Mouse (Mus musculus): ENCODE data around the gene Anapc2. TPM values are rescaled to one million over a fixed set of nuclear protein-coding genes. Genes with fewer than 3 reads are reported as not detected.

Gene Anapc2
- total RNA-seq, 1 experiment from 2014 or later, result 39.0 TPM

DNA sequence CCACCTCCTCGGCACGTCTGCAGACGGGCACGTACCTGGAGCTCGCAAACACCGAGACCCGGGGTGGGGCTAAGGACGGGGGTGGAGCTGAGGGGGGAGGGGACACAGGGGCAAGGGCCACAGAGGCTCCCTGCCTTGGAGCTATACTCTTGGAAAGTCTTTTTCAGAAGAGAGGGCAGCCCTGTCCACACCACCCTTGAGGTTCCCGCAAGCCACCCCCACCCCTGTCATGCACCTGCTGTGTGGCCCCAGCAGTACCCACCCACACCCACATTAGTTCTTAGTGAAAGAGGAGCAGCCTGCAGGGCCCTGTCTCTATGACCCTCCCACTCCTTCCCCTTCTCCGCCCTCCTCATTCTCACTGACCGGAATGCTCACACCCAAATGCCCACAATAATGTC, 39.2 kb downstream of the Anapc2 start:
- no peak for ATAC-seq (replicated peaks in 1 of 2; ENCODE audit: insufficient read depth in 1 of 2, low FRiP score in 2 of 2, low TSS enrichment in 1 of 2, low read depth in 1 of 2, poor library complexity in 2 of 2, severe bottlenecking in 2 of 2)

- ATAC-seq (replicated peaks in 1 of 2; ENCODE audit: insufficient read depth in 1 of 2, low FRiP score in 2 of 2, low TSS enrichment in 1 of 2, low read depth in 1 of 2, poor library complexity in 2 of 2, severe bottlenecking in 2 of 2), result peak in 1 of 2 experiments; percentile 54; a peak in 2 of 4 replicates
These were observed 46.1 kb downstream of the Anapc2 start for GRCm38 (mm10) chr2:25318119-25318966.

DNA sequence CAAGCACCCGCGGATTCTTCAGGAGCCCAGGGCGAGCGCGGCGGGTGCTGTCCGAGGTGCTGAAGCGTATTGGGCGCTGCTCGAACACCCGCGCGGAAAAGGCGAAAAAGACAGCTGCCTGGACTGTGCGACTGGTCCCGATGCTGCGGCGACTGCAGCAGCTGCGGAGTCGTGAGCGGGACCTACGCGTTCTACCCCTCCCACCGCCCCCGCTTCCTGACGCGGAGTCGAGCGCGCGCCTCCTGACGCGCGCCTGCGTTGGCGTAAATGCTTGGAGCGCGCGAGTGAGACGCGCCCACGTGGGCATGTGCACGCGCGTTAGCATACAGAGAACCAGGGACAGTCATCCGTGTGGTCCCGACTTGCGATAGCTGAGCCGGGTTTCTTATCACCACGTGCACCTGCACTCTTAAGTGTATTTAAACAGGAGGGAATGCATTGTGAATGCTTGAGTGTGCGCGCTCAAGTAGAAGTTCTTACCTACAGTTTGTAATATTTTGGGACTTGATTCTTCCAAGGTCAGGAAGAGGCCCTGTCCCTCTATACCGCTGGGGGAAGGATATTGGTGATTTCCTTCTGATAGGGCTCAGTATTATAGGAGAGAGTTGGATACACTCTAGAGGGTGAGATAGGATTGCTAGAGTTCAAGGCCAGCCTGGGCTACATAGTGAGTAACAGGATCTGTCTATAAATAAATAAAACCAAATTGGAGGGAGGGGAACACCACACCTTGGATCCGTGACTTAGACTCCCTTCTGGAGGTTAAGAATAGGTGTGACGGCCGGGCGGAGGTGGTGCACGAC, 46.9 kb downstream of the Anapc2 start, which contains the start of gene Grin1:
Gene Grin1, minus strand, starts transcription at position 217 of the 803 bp plus-strand sequence.
- ATAC-seq (replicated peaks in 1 of 2; ENCODE audit: insufficient read depth in 1 of 2, low FRiP score in 2 of 2, low TSS enrichment in 1 of 2, low read depth in 1 of 2, poor library complexity in 2 of 2, severe bottlenecking in 2 of 2), result peak in 1 of 2 experiments; percentile 77; a peak in 3 of 4 replicates

DNA sequence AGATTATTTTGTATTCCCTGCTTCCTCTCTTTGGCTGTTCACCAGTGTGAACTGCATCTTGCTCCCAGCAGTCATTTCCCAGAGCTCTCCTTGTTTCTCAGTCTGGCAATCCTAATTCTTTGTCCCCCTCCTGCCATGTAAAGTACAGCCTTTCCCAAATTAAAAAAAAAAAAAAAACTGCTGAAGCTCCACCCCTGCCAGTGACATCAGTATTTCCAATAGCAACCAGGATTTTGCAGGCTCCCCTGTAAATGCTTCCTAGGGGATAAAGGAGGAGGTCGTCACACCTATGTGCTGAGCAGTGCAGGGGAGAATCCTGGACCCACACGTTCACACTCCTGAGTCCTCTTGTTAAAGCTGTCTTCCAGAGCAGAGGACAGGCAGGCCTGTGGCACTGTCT, 47.8 kb downstream of the Anapc2 start:
- ATAC-seq (replicated peaks in 1 of 2; ENCODE audit: insufficient read depth in 1 of 2, low FRiP score in 2 of 2, low TSS enrichment in 1 of 2, low read depth in 1 of 2, poor library complexity in 2 of 2, severe bottlenecking in 2 of 2), result no peak

- ATAC-seq (replicated peaks in 1 of 2; ENCODE audit: insufficient read depth in 1 of 2, low FRiP score in 2 of 2, low TSS enrichment in 1 of 2, low read depth in 1 of 2, poor library complexity in 2 of 2, severe bottlenecking in 2 of 2), result no peak
These were observed 53.8 kb downstream of the Anapc2 start for GRCm38 (mm10) chr2:25326036-25326435.

DNA sequence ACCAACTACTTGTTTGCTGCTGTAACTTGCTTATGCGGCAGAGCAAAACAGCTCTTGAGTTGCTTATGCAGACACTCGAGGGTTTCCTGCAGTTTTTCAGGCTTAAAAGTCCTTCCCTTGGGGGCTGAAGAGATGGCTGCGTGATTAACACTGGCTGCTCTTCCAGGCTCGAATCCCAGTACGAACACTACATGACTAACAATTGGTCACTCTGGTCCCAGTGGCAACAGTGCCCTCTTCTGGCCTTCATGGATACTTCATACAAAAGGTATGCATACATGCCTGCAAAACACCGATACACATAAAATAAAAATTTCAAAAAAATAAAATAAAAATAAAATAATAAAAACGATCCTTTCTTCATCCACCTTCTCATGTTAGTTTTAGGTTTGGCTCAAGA, 56.2 kb downstream of the Anapc2 start:
- no peak for ATAC-seq (replicated peaks in 1 of 2; ENCODE audit: insufficient read depth in 1 of 2, low FRiP score in 2 of 2, low TSS enrichment in 1 of 2, low read depth in 1 of 2, poor library complexity in 2 of 2, severe bottlenecking in 2 of 2)

DNA sequence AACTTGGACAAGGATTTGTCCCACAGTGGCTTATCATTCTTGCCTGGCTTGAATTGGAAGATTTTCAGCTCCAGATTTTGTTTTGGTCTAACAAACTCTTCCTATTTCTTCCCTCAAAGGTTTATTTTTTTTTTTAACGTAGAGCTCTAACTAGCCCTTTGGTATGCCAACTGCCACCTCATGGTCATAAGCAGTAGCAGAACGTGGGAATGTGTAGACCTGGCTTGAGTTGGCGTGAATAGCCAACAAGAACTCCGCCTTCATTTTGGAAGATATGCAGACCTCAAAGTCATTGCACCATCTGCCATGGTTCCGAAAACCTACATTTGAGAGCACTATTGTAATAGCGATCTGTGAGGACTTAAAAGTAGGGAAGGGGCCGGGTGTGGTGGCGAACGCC, 59.2 kb downstream of the Anapc2 start:
- no peak for ATAC-seq (replicated peaks in 1 of 2; ENCODE audit: insufficient read depth in 1 of 2, low FRiP score in 2 of 2, low TSS enrichment in 1 of 2, low read depth in 1 of 2, poor library complexity in 2 of 2, severe bottlenecking in 2 of 2)

DNA sequence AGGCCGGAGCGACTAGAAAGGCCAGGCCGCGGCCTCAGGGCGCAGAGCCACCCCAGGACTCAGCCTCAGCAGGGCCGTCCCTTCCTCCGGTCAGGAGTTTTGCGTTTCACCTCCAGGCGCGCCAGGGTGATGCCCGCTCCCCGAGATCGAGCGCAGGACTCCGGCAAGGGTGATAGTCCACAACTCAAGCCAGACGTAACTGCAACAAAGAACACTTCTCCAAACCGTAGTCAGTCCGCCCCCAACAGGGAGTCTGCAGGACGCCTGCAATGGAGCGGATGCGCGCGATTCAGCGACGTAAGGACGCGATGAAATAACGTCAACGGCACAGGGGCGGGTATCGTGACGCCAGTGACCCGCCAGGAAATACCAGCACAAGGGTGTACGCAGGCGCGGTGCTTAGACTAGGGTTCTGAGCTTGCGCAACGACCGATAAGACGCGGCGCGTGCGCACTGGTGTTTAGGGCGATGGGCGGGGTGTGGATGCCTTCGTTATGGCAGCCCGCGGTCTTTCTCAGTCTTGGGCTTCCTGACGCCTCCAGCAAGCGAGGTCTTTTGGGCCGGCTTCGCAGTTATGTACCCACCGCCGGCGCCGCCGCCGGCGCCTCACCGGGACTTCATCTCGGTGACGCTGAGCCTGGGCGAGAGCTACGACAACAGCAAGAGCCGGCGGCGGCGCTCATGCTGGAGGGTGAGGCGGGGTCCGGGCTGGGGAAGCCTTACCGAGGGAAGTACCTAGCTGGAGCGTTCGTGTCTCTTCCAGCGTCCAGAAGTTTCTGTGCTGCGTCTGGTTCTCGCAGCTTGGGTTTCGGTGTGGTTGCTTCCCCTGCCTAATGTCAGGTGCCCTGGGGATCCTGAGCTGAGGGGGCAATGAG, 60.2 kb downstream of the Anapc2 start, which contains the start of gene Man1b1:
Gene Man1b1, plus strand, starts transcription at position 53 of the 875 bp plus-strand sequence.
- peak; percentile 97 to 99 for ATAC-seq (replicated peaks in 1 of 2; ENCODE audit: insufficient read depth in 1 of 2, low FRiP score in 2 of 2, low TSS enrichment in 1 of 2, low read depth in 1 of 2, poor library complexity in 2 of 2, severe bottlenecking in 2 of 2)

DNA sequence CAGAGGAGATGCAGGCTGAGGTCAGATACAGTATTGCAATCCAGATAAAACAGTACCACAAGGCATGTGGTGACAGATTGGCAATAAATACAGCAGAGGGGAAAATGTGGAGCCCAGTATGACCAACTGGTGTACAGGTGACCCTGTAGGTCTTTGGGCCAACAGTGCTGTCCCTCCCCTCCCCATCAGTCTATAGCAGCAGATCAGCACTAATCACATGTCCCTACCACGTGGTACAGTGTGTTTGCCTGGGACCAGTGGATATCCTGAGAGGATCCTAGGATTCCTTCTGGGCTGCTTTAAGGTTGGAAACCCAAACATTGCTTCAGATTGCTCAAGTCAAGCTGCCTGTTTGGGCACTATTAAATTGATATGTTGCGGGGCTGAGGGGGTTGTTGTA, 61.3 kb downstream of the Anapc2 start:
- ATAC-seq (replicated peaks in 1 of 2; ENCODE audit: insufficient read depth in 1 of 2, low FRiP score in 2 of 2, low TSS enrichment in 1 of 2, low read depth in 1 of 2, poor library complexity in 2 of 2, severe bottlenecking in 2 of 2), result no peak

Other genes with a start within 250 kb of the Anapc2 start
- 16.0 and 28.9 TPM in 2 replicates for gene Nsmf, start 218.1 kb upstream of the Anapc2 start, total RNA-seq (2017)
- not detected in 2 replicates for gene Entpd8, start 192.2 kb upstream of the Anapc2 start, total RNA-seq (2017)
- 1.0 TPM in 1 of 2 replicates, not detected in the other for gene Noxa1, start 177.3 kb upstream of the Anapc2 start, total RNA-seq (2017)
- gene Nrarp, start 91.7 kb upstream of the Anapc2 start, total RNA-seq (2017), result 2.6 and 4.4 TPM in 2 replicates
- 30.0 and 33.3 TPM in 2 replicates for gene Tor4a, start 75.6 kb upstream of the Anapc2 start, total RNA-seq (2017)
- 40.1 and 53.5 TPM in 2 replicates for gene Nelfb, start 61.0 kb upstream of the Anapc2 start, total RNA-seq (2017)
- gene Stpg3, start 57.8 kb upstream of the Anapc2 start, total RNA-seq (2017), result not detected in 2 replicates
- not detected in 2 replicates for gene Fam166a, start 53.7 kb upstream of the Anapc2 start, total RNA-seq (2017)
- 426 and 473 TPM in 2 replicates for gene Tubb4b, start 47.8 kb upstream of the Anapc2 start, total RNA-seq (2017)
- gene Slc34a3, start 38.1 kb upstream of the Anapc2 start, total RNA-seq (2017), result 0.81 TPM in 1 of 2 replicates, not detected in the other
- gene Rnf224, start 35.7 kb upstream of the Anapc2 start, total RNA-seq (2017), result not detected in 2 replicates
- 0.50 TPM in 1 of 2 replicates, not detected in the other for gene Rnf208, start 30.2 kb upstream of the Anapc2 start, total RNA-seq (2017)
- not detected in 2 replicates for gene Cysrt1, start 30.0 kb upstream of the Anapc2 start, total RNA-seq (2017)
- gene AL732309.1, start 25.6 kb upstream of the Anapc2 start, total RNA-seq (2017), result 1.4 and 5.1 TPM in 2 replicates
- 9.9 and 10.8 TPM in 2 replicates for gene Tmem203, start 17.0 kb upstream of the Anapc2 start, total RNA-seq (2017)
- 8.2 and 10.6 TPM in 2 replicates for gene Tprn, start 9.9 kb upstream of the Anapc2 start, total RNA-seq (2017)
- gene Ssna1, start within 50 bp of the Anapc2 start, total RNA-seq (2017), result 46.4 and 82.9 TPM in 2 replicates
- gene Tmem210, start 15.7 kb downstream of the Anapc2 start, total RNA-seq (2017), result not detected in 2 replicates
- not detected in 2 replicates for gene Lrrc26, start 17.4 kb downstream of the Anapc2 start, total RNA-seq (2017)
- gene Grin1, start 46.7 kb downstream of the Anapc2 start, total RNA-seq (2017), result not detected in 2 replicates
- gene Man1b1, start 59.9 kb downstream of the Anapc2 start, total RNA-seq (2017), result 60.9 and 70.9 TPM in 2 replicates
- 11.9 and 31.6 TPM in 2 replicates for gene Dpp7, start 83.9 kb downstream of the Anapc2 start, total RNA-seq (2017)
- 8.2 and 12.6 TPM in 2 replicates for gene Uap1l1, start 93.2 kb downstream of the Anapc2 start, total RNA-seq (2017)
- gene Sapcd2, start 99.8 kb downstream of the Anapc2 start, total RNA-seq (2017), result 3.3 and 12.1 TPM in 2 replicates
- gene Entpd2, start 123.4 kb downstream of the Anapc2 start, total RNA-seq (2017), result not detected in 2 replicates
- gene Npdc1, start 126.9 kb downstream of the Anapc2 start, total RNA-seq (2017), result 0.74 and 2.3 TPM in 2 replicates
- gene Fut7, start 150.8 kb downstream of the Anapc2 start, total RNA-seq (2017), result 23.6 and 28.5 TPM in 2 replicates
- 52.7 and 57.5 TPM in 2 replicates for gene Abca2, start 156.2 kb downstream of the Anapc2 start, total RNA-seq (2017)
- gene Clic3, start 184.4 kb downstream of the Anapc2 start, total RNA-seq (2017), result not detected in 2 replicates
- gene Paxx, start 188.6 kb downstream of the Anapc2 start, total RNA-seq (2017), result 27.5 and 28.0 TPM in 2 replicates
- gene Ptgds, start 197.6 kb downstream of the Anapc2 start, total RNA-seq (2017), result 3.4 and 3.5 TPM in 2 replicates
- gene Lcn12, start 221.4 kb downstream of the Anapc2 start, total RNA-seq (2017), result not detected in 2 replicates
- gene Fbxw5, start 228.3 kb downstream of the Anapc2 start, total RNA-seq (2017), result 20.6 and 25.1 TPM in 2 replicates
- gene C8g, start 229.2 kb downstream of the Anapc2 start, total RNA-seq (2017), result 0.35 and 2.0 TPM in 2 replicates

Measured in hematopoietic stem cell, adult 5-6 weeks (primary cell).